Mouse (Mus musculus) G1E (cell line): ENCODE data around the gene Gm21861. TPM values are rescaled to one million over a fixed set of nuclear protein-coding genes. Genes with fewer than 3 reads are reported as not detected.
"Not testable (repeated sequence)": the region's sequence is repeated elsewhere in the genome, so short reads cannot be mapped to it uniquely, and the experiment has no call there.

Experiments
- ATAC-seq: 2 replicates; pipeline ENCODE4 v1.8.0; 2016; ENCODE audit warnings: mild to moderate bottlenecking; ENCODE audit not compliant: insufficient number of reproducible peaks, poor library complexity, low FRiP score, severe bottlenecking; ENCODE audit errors: extremely low read depth
- DNase-seq: peaks from one replicate; pipeline ENCODE4 v3.0.0; 2012; ENCODE audit warnings: low spot score
- H3K27me3 ChIP-seq: 2 replicates; pipeline ENCODE4 v1.6.1; 2012; ENCODE audit warnings: mild to moderate bottlenecking, low read length, inconsistent platforms; ENCODE audit not compliant: insufficient read depth
- H3K36me3 ChIP-seq: replicated peaks from 2 replicates; pipeline ENCODE3; 2012; ENCODE audit warnings: mild to moderate bottlenecking, inconsistent platforms
- H3K4me1 ChIP-seq: 2 replicates; pipeline ENCODE4 v1.6.1; 2012; ENCODE audit warnings: low read depth, low read length, inconsistent platforms, mixed read lengths; ENCODE audit not compliant: insufficient read depth
- H3K4me3 ChIP-seq: 2 replicates; pipeline ENCODE4 v1.5.1; 2012; ENCODE audit warnings: low read depth, mild to moderate bottlenecking, inconsistent platforms, low read length, moderate library complexity, mixed read lengths
- H3K9me3 ChIP-seq: replicated peaks from 2 replicates; pipeline ENCODE4 v1.6.1; 2012; ENCODE audit warnings: inconsistent platforms
- polyA plus RNA-seq: library from polyadenylated mRNA; stranded (reverse); fragments of >175 nt; gene quantifications from 2 replicates; pipeline ENCODE4 v1.2.3, GENCODE M21; 2012
- total RNA-seq, 2 experiments: library from RNA; stranded (forward) in 1 of 2; stranded (reverse) in 1 of 2; fragments of 200-1000 nt in 1 of 2; fragments of >200 nt in 1 of 2; fragmentation: Nextera tagmentation in 1 of 2; gene quantifications; 2 replicates each; pipeline ENCODE4 v1.2.3; 2014 to 2017

Gene Gm21861
- total RNA-seq (2014; fragmentation: Nextera tagmentation) (not detected in 2 replicates), total RNA-seq (2017) (not detected in 2 replicates), polyA plus RNA-seq (not detected in 2 replicates)

GRCm38 (mm10) chrY:58814497-58814896, at the start of gene Gm21861:
Gene Gm21861 (minus strand): TSS chrY:58814597.
- not testable (repeated sequence) for H3K27me3 ChIP-seq, ATAC-seq, DNase-seq, H3K36me3 ChIP-seq, H3K4me1 ChIP-seq, H3K4me3 ChIP-seq, H3K9me3 ChIP-seq
